Mouse (Mus musculus) spleen, postnatal 4 days (tissue): ENCODE results near the gene Cklf.
"Not testable (repeated sequence)": the region's sequence is repeated elsewhere in the genome, so short reads cannot be mapped to it uniquely, and the experiment has no call there.

ENCODE experiments used
- DNase-seq, 2 experiments: peaks; one replicate each; pipeline ENCODE4 v3.0.0; 2022; ENCODE audit warnings: low spot score in 2 of 2

Gene Cklf

DNA sequence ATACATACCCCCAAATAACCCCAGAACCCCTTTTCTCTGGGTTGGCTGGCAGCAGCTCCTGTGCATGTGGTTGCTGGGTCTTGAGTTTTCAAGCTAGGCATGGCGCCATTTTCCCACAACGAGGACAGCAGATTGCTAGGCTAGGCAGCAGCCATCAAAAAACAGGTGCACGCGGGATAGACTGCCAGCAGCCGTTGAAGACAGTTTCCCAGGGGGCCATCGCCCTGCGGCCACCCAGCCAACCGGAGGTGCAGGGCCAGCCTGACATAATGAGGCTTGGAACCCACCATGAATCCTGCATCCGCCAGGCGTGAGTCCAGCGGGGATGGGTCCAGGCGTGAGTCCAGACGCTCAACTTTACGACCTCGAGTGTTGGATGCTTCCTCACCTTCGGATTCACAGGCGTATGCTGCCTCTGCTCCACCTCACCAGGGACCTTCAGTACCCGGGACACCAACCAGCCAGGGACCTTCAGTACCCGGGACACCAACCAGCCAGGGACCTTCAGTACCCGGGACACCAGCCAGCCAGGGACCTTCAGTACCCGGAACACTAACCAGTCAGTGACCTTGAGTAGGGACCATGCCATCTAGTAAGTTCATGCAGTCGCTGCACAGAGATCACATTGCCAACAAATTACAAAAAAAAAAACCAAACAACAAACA, 13.7 kb downstream of the Cklf start:
- DNase-seq: not testable (repeated sequence)

DNA sequence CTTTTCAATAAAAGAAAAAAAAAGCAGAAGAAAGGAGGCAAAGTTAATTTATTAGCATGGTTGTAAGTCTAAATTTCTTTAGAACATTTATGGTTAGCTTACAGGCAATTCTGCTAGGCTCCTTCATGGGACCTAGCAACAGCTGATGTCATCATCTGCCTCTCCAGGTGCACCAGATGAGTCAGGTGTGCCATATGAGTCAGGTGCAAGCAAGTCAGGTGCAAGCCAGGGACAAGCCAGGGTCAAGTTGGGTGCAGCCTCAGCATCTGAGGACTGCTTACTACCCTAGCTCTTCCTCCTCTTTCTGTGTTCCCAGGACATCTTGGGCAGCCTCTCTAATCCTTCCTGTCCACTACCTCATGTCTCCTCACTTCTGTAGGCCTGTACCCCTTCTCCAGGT, 17.7 kb downstream of the Cklf start:
- no peak for DNase-seq

DNA sequence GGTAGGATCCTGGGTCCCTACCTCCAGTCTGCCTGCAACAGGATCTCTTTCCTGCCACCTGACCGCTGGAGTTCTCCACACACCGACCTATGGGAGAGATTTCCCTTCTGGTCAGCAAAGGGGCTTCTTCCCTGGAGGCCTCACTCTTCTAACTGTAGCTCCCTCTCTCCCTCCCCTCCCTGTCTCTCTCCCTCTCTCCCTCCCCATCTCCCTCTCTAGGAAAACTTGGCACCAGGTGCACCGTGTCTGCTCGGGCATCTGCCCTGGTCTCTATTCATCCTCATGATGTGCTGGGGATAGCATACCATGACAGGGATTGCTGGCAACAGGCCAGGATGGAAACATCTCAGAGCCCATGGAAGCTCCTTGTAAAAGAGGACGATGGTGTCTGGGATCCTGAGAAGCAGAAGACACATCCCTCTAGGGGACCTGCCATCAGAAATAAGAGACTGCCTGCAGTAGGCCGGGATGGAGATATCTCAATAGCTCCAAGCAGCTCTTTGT, 18.3 kb downstream of the Cklf start:
- DNase-seq: no peak

DNA sequence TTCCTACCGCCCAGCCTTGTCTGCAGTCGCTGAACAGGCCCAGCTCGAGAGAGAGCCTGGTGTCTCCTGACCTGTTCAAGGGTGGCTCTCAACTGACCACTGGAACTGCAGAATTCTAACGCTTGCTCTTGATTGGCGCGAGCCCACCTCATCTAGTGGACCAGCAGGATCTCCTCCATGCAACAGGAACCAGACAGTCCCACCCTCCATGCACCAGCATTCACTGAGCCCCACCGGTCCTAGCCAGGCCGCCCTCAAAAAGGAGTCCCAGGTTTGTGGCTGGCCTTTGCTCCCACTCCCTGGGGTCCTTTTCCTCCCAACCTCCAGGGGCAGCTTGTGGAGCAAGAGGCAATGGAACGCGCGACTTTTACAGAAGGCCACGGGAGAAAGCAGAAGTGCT, 42.4 kb downstream of the Cklf start, which contains the start of gene Cmtm2a:
Gene Cmtm2a (minus strand): TSS at position 101 of the 400 bp plus-strand sequence.
- DNase-seq: not testable (repeated sequence)

DNA sequence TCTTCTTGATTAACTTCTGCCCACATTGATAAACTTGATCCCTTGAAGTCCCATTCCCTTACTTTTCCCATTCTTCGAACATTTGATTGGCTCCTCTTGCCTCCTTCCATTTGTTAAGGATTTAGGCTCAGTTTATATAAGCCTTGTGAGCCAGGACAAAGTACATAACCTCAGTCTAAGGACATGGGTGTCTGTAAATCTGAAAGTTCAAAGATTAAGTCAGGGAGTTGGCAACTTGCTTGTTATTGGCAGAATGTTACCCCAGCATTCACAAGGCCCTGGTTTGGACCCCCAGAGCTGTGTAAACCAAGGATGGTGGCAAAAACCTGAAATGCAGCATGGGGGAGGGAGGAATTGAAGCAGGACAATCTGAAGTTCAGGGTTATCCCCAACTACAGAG, 43.7 kb downstream of the Cklf start:
- DNase-seq: no peak

DNA sequence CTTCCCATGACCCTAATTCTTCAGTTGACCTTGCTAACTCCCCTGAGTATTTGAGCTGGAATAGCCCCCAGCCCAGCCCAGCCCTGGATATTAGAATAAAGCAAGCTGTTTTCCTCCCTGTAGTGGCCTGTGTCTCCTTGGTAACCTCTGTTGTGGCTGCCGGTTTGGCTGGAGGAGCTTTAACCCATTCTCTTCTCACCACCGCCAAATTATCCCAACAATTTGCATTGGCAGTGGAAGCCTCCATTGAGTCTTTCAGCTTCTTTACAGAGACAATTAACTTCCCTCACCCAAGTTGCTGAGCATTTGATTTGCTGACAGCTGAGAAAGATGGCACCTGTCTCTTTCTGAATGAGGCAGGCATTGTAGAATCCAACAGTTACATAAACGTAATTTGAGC, 50.9 kb downstream of the Cklf start:
- DNase-seq: not testable (repeated sequence)

DNA sequence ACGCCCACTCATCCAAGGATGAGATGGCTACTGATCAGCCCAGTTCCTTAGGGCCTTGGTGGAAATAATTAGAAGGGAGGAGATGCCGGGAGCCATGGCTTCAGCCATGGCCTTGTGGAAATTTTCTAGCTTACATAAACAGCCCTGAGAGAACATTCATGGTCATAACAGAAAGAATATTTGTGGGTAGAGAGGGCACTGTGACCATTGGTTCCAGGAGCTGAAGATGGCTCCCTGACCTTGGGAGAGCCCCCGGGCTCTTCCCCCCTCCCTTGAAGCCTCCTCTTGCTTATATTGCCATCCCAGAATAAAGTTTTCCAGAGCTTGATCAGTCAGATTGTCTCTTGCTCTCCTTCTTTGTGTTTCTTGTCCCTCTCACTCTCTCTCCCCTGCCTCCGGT, 51.9 kb downstream of the Cklf start:
- DNase-seq: not testable (repeated sequence)

DNA sequence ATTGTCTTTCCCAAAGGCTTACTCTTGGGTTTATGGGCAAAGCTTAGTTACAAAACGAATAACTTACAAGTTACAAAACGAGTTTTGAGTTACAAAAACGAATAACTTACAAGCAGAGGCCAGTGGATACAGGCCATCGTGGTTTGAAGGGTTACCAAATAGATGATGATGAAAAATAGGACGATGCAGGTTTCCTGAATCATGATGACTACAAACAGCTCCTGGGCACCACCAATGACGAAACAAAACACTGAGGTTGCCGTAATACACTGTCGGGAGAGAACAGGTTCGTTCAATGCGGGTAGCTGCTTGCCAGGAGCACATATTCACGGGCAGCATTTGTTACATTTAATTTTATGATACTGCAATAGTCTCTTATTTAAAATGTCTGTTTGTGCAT, 54.3 kb downstream of the Cklf start:
- no peak for DNase-seq

DNA sequence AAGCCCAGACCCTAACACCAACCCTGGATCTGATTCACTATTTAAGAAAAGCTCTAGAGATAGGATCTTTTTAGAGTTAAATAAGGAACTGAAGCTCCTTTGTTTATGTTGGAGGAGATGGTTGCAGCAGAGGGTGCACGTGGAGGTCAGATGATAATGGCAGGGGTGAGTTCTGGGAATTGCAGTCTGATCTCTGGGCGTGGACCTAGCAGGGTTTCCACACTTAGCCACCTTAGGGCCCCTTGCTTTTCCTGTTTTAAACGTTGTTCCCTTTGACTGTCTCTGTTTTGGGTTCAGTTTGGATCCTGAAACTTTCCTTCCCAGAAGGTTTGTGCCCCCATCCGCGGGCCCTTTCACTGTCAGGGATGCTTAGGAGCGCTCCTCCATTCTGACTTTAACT, 57.7 kb downstream of the Cklf start:
- DNase-seq: not testable (repeated sequence)

DNA sequence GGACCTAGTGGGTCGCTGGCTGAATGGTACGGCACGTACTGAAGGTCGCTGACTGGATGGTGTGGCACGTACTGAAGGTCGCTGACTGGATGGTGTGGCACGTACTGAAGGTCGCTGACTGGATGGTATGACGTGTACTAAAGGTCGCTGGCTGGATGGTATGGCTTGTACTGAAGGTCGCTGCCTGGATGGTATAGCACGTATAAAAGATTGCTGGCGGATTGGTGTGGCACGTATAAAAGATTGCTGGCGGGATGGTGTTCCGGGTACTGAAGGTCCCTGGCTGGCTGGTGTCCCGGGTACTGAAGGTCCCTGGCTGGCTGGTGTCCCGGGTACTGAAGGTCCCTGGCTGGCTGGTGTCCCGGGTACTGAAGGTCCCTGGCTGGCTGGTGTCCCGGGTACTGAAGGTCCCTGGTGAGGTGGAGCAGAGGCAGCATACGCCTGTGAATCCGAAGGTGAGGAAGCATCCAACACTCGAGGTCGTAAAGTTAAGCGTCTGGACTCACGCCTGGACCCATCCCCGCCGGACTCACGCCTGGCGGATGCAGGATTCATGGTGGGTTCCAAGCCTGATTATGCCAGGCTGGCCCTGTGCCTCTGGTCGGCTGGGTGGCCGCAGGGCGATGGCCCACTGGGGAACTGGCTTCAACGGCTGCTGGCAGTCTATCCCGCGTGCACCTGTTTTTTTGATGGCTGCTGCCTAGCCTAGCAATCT, 58.9 kb downstream of the Cklf start, which contains the start of the genes Gm45711 and Cmtm1:
Gene Gm45711 (minus strand): TSS at position 641 of the 715 bp plus-strand sequence.
Gene Cmtm1 (minus strand): TSS at position 705 of the 715 bp plus-strand sequence.
- not testable (repeated sequence) for DNase-seq

DNA sequence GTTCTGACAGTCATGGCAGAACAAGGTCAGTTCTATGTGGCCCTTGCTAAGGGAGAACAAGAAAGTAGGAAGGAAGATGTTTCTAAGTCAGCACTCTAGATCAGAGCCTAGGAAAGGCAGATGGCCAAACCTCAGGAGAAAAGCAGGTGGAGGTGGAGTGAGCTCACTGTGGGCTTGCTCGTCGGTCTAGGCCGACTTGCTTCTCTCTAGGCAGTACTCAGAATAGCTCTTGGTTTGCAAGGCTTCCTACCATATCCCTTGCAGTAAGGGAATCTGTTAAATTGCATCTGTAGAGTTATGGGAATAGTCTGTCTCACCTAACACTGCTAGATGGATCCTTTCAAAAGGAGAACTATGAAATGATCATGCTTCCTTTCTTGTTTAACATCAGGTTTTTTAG, 61.4 kb downstream of the Cklf start:
- DNase-seq: not testable (repeated sequence)

DNA sequence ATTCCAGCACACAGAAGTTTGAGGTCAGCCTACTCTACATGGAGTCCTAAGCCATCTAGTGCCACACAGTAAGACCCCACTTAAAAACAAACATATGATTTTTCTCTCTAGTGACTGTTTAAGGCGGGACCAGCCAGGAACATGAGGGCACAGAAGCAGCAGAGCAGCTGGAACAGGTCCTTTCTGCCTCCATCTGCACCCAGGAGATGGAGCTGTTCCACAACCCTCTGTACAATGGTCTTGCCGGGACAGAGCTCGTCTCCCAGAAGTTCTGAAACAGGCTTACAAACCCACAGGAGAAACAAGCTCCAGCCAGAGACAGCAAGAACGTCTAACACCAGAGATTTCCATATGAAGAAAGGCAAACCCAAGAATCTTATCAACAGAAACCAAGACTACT, 62.6 kb downstream of the Cklf start:
- no peak for DNase-seq
